Mouse (Mus musculus) limb, embryonic 13.5 days (tissue): ENCODE measurements at regions not wholly inside any gene's neighbourhood (a gene's known extent, or its start where the extent isn't known, plus 50 kb on each side); places are given as distances from the start of the nearest gene placed in this dataset.

ENCODE experiments used
- ATAC-seq: fragments of 200-750 bp; cut with Nextera tagmentation; 2 replicates; pipeline ENCODE4 v1.8.0; 2017; ENCODE audit warnings: low read depth, moderate number of reproducible peaks, moderate TSS enrichment; ENCODE audit not compliant: low FRiP score
- H3K27ac ChIP-seq: fragments of 300-500 bp; sonication (generic); 2 replicates; pipeline ENCODE4 v1.5.1; 2015; ENCODE audit warnings: inconsistent platforms, mild to moderate bottlenecking, moderate library complexity
- H3K27me3 ChIP-seq: fragments of 300-500 bp; sonication (generic); 2 replicates; pipeline ENCODE4 v1.6.1; 2015; ENCODE audit warnings: mild to moderate bottlenecking, inconsistent platforms
- H3K36me3 ChIP-seq: fragments of 300-500 bp; sonication (generic); 2 replicates; pipeline ENCODE4 v1.6.1; 2015; ENCODE audit warnings: inconsistent platforms, mild to moderate bottlenecking, moderate library complexity
- H3K4me1 ChIP-seq: fragments of 300-500 bp; sonication (generic); 2 replicates; pipeline ENCODE4 v1.6.1; 2015; ENCODE audit warnings: inconsistent platforms
- H3K4me2 ChIP-seq: fragments of 300-500 bp; sonication (generic); replicated peaks from 2 replicates; pipeline ENCODE4 v1.6.1; 2015; ENCODE audit warnings: inconsistent platforms, mild to moderate bottlenecking, moderate library complexity
- H3K4me3 ChIP-seq: fragments of 300-500 bp; sonication (generic); 2 replicates; pipeline ENCODE4 v1.5.1; 2015; ENCODE audit warnings: moderate library complexity, mild to moderate bottlenecking, inconsistent platforms
- H3K9ac ChIP-seq: fragments of 300-500 bp; sonication (generic); 2 replicates; pipeline ENCODE4 v1.6.1; 2015; ENCODE audit warnings: mild to moderate bottlenecking, inconsistent platforms
- H3K9me3 ChIP-seq: fragments of 300-500 bp; sonication (generic); 2 replicates; pipeline ENCODE4 v1.6.1; 2016; ENCODE audit warnings: inconsistent platforms
- WGBS: fragments of 180-500 bp; shearing (Covaris S2); methylation state at CpG from one replicate; pipeline ENCODE4 v1.1.7; 2015; 5-methylcytosine and 5-hydroxymethylcytosine counted together

DNA sequence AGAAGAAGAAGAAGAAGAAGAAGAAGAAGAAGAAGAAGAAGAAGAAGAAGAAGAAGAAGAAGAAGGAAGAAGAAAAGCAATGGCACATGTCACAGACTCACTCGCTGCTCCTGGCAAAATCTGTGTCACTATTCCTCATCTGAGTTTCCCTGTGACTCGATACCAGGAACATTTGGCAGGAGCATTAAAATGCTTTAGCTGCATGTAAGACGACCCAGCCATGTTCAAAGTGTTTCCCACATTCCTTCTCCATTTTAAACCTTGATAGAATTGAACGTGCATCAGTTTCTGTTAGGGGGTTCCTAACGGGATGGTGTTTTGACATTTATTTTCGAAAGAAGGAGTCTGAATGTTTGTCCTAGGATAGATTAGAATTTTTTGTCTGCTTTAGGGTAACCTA lies 51.2 kb upstream of the Pja2 start:
- H3K9me3 ChIP-seq = no peaks in the 10 kb centered on the region

DNA sequence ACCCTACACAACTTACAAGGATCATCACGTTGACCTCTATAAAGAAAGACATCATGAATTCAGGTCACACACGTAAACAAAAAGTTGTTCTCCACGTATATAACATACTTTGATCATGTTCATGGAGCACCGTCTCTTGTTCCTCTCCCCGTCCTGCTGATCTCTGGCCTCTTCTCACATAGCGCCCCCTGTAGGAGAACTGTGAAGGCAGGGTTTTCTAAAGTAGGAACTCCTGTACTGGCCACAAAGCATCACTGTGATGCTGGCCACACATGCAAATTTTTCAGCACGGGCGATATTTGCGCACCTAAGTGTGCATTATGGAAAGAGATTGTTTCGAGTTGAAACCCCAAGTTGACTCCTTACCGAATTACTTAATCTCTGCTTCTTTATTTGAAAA lies 51.9 kb upstream of the Pja2 start:
- Histone ChIP-seq H3K4me1 (no peaks in the 10 kb centered on the region), H3K4me2 (no peak overlapping the region), H3K27ac (no peak overlapping the region), H3K9me3 (no peaks in the 10 kb centered on the region), H3K4me3 (no peak overlapping the region), H3K9ac (no peak overlapping the region), H3K36me3 (no peaks in the 10 kb centered on the region), H3K27me3 (no peaks in the 10 kb centered on the region)
- 89% methylated on average over 11 of the region's 11 CpGs for WGBS
- no peak; the same call in 1 of the 2 replicates for ATAC-seq

More for the DNA sequence above, 51.2 kb upstream of the Pja2 start:
- H3K36me3 ChIP-seq = no peaks in the 10 kb centered on the region
- WGBS = 68% methylated on average over 6 of the region's 6 CpGs
- H3K4me1 ChIP-seq = no peaks in the 10 kb centered on the region
- H3K27me3 ChIP-seq = no peaks in the 10 kb centered on the region
- no peak overlapping the region for H3K27ac ChIP-seq
- H3K4me2 ChIP-seq = no peak overlapping the region
- H3K9ac ChIP-seq = no peak overlapping the region
- no peak for ATAC-seq
- no peak overlapping the region for H3K4me3 ChIP-seq

DNA sequence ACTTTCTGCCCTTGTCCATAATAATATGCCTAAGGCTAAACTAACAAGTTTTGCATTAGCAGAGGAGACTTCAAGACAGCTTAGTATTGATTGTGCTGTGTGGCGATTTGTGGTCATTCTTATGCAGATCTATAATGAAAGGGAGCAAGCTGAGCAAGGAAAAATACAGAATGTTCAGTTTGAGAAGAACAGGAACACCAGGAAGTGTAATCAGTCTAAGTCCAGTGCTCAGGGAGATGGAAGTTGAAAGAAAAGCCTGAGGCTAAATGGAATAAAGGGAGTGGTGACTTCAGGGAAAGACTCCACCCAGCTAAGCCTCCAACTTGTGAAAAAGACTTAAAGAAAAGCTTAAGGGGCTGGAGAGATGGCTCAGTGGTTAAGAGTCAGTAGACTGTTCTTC lies 58.6 kb upstream of the Pja2 start:
- 91% methylated on average over 1 of the region's 1 CpGs for WGBS

DNA sequence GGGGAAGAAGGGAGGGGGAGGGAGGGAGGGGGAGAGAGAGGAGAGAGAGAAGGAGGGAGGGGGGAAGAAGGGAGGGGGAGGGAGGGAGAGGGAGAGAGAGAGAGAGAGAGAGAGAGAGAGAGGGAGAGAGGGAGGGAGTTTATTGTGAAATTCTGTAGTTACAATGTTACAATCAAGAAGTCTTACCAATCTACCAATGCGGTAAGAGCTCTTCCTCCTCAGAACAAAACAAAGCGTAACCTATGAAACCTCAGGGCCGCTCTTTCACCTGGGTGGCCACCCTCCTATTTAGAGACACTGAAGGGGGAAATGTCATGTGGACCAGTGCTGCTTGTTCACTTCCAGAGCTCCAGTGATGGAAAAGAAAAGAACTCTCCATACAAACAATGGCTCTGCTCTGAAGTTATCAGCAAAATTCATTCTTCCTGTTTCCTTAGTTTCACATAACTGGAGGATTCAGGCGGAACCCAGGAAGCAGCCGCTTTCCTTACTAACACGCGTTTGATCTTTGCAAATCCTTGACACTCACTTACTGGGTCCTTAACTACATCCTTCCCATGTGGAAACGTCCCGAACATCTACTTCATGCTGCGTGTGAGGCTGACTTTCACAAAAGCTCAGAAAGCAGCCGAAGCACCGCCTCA lies 65.7 kb upstream of the Pja2 start:
- Histone ChIP-seq H3K27ac (no peak overlapping the region), H3K4me3 (peak overlapping the region; percentile 22; the same call in 1 of the 2 replicates), H3K4me2 (peak overlapping the region; percentile 52), H3K36me3 (no peaks in the 10 kb centered on the region), H3K9me3 (no peaks in the 10 kb centered on the region), H3K27me3 (no peaks in the 10 kb centered on the region; the same call in 1 of the 2 replicates), H3K9ac (no peak overlapping the region), H3K4me1 (peaks cover 10% of the 10 kb centered on the region)
- WGBS = 34% methylated on average over 12 of the region's 12 CpGs
- ATAC-seq = no peak

More for the DNA sequence above, 58.6 kb upstream of the Pja2 start:
- no peak for ATAC-seq
- H3K27me3 ChIP-seq = no peaks in the 10 kb centered on the region
- no peaks in the 10 kb centered on the region for H3K9me3 ChIP-seq
- no peaks in the 10 kb centered on the region for H3K36me3 ChIP-seq
- no peak overlapping the region for H3K9ac ChIP-seq
- no peak overlapping the region for H3K4me3 ChIP-seq
- H3K27ac ChIP-seq = no peak overlapping the region
- no peak overlapping the region for H3K4me2 ChIP-seq
- H3K4me1 ChIP-seq = no peaks in the 10 kb centered on the region

DNA sequence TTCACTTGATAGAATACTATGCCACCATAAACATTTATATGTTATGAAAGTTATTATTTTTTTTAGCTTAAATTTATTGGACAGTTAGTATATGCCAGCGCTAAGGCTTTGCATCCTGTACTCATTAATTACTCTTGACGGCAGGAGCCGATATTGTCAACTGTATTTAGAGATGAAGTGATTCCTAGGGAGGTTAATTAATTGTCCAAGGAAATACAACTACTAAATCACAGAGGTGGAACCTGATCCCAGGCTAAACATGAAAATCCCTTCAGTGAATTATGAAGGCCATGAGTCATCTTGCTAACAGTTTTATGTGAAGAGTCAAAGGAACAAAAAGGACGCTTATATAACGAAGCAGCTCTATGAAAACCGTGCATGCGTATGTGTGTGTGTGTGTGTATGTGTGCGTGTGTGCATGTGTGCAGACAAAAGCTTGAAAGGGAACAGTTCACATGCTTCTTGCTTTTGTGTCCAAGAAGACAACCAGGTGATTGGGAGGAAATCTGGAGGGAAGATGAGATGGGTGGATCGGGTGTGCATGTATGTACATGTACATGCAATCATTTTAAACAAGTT lies 66.5 kb upstream of the Pja2 start:
- Histone ChIP-seq H3K27me3 (no peaks in the 10 kb centered on the region; the same call in 1 of the 2 replicates), H3K4me3 (no peak overlapping the region), H3K27ac (no peak overlapping the region), H3K9ac (no peak overlapping the region), H3K36me3 (no peaks in the 10 kb centered on the region), H3K4me1 (peaks cover 10% of the 10 kb centered on the region), H3K4me2 (no peak overlapping the region), H3K9me3 (peaks cover 2% of the 10 kb centered on the region; the same call in 1 of the 2 replicates)
- WGBS = 54% methylated on average over 9 of the region's 9 CpGs
- no peak for ATAC-seq

DNA sequence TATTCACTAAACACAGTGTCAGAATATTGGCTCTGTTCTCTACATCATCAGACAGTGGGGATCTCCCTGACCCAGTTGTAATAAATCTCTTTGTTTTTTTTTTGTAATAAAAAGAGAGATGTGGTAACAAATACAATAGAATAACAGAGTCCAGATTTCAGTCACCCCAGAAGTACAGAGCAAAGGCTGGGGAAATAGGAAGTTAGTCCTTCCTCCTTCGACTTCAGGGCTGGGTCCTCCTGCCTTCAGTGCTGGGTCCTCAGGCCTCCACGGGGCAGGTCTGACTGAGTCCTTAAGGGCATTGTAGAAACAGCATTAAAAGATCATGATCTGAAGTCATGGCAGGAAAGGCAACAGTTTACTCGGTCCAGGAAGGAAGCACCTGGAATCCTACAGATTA lies 67.0 kb upstream of the Pja2 start:
- ATAC-seq = no peak
- no peak overlapping the region for H3K27ac ChIP-seq
- H3K36me3 ChIP-seq = no peaks in the 10 kb centered on the region
- H3K4me3 ChIP-seq = no peak overlapping the region
- no peaks in the 10 kb centered on the region; the same call in 1 of the 2 replicates for H3K27me3 ChIP-seq
- H3K4me1 ChIP-seq = peaks cover 10% of the 10 kb centered on the region
- H3K4me2 ChIP-seq = no peak overlapping the region
- H3K9me3 ChIP-seq = peaks cover 4% of the 10 kb centered on the region; the same call in 1 of the 2 replicates
- no peak overlapping the region for H3K9ac ChIP-seq
- WGBS = 51% methylated on average over 3 of the region's 3 CpGs

DNA sequence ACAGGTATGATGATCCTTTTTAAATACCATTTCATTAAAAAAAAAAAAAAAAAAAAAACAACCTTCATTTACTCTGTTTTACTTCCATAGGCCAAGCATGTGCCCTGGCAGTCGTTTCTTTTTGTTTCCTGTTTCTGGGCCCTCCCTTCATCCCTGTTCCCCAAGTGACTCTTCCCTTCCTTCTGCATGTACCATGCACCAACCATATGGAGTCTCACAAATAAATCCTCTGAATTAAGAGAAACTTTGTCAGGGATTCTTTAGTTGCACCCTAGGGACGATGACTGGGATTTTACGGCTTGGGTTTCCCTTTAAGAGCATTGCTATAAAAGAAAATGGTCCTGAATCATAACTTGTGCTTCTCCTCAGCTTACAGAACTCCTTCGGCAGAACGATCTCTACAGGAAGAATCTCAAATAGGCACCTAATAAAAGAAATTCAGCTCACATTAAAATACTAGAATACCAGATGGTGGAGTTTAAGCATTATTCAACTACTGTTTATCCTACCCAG lies 75.1 kb upstream of the Pja2 start:
- H3K27ac ChIP-seq = no peak overlapping the region; the same call in 1 of the 2 replicates
- 0 out of 2 replicates have a peak, but pooled peaks cover 2% of the 10 kb centered on the region for H3K27me3 ChIP-seq
- peak overlapping the region; percentile 44 for H3K4me2 ChIP-seq
- peaks cover 24% of the 10 kb centered on the region for H3K4me1 ChIP-seq
- ATAC-seq = peak; percentile 80
- 12% methylated on average over 5 of the region's 5 CpGs for WGBS
- H3K9me3 ChIP-seq = peaks cover 4% of the 10 kb centered on the region; the same call in 1 of the 2 replicates
- H3K36me3 ChIP-seq = no peaks in the 10 kb centered on the region
- no peak overlapping the region for H3K4me3 ChIP-seq
- H3K9ac ChIP-seq = no peak overlapping the region

DNA sequence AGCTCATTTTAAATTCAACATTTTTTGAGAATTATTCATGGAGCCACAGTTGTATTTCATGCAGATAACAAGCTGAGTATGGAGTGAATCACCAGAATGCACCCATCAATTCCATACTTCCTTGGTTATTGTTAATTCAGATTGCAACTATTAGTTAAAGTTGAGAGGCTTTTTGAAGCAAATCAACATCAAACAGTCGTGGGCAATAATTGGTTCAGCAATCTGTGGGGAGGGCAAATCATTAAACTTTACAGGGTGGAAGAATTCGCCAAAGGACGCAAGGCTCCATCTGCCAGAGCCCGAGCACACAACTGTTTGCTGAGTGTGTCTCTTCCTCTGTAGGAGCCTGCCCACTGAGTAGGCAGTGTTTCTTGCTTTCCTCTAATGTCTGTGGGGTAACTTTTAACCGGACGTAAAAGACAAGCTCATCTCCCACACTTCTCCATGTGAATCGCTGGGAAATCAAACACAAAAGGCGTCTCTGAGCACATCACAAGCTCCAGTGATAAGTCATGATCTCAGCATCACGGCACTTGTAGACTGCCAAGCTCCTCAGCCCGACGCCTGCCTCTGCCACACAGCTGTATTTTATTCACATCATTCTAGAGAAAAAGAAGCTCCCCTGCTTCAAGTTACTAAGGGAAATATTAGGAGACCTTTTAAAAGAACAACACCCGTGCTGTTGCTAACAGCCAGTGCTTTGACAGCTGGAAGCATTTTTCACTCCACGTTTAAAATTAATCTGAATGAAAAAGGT lies 75.7 kb upstream of the Pja2 start:
- 17% methylated on average over 13 of the region's 13 CpGs for WGBS
- Histone ChIP-seq H3K4me2 (peak overlapping the region; percentile 44), H3K4me3 (no peak overlapping the region; the same call in 1 of the 2 replicates), H3K9ac (no peak overlapping the region), H3K27me3 (0 out of 2 replicates have a peak, but pooled peaks cover 2% of the 10 kb centered on the region), H3K4me1 (peaks cover 24% of the 10 kb centered on the region), H3K36me3 (no peaks in the 10 kb centered on the region), H3K27ac (peak overlapping the region; percentile 69; the same call in 1 of the 2 replicates), H3K9me3 (peaks cover 4% of the 10 kb centered on the region; the same call in 1 of the 2 replicates)
- ATAC-seq = peak; percentile 46

DNA sequence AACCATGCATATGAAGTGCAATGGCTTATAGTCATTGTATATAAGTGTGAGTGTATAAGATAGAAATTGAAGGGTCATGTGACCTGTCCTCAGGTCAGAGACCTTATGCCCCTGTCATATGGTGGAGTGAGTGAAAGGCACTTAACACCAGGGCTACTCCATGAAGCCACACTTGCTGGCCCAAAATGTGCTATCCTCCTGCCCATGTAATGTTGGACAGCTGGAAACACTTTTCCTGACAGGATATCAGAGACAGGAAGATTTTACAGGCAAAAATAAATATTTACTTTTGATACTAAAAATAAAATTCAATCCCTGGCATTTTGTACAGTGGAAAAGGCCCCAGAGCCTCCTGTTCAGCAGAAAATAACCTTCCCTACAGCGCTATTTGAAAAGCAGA lies 94.1 kb upstream of the Pja2 start:
- 82% methylated on average over 1 of the region's 1 CpGs for WGBS
- ATAC-seq = no peak
- no peak overlapping the region for H3K9ac ChIP-seq

DNA sequence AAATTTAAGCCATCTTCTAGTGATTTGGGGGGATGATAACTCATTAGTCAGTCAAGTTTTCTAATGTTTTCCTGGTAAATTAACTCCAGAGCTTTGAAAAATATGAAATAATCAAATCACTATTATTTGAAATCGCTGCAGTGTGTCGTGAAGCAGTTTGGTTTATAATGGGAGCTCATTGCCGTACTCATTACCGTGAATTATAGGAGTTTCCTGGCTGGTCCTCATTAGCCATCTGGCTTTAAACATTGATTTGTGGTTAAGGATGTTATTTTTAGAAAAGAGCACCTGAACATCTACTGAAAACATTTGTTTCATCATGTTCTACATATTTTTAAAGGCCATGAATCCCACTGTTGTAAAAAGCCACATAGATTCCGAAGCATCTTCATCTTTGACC lies 94.8 kb upstream of the Pja2 start:
- no peaks in the 10 kb centered on the region for H3K36me3 ChIP-seq
- no peaks in the 10 kb centered on the region for H3K9me3 ChIP-seq
- H3K27me3 ChIP-seq = no peaks in the 10 kb centered on the region
- no peaks in the 10 kb centered on the region for H3K4me1 ChIP-seq
- H3K9ac ChIP-seq = no peak overlapping the region
- 21% methylated on average over 5 of the region's 5 CpGs for WGBS
- no peak overlapping the region for H3K4me2 ChIP-seq
- H3K27ac ChIP-seq = no peak overlapping the region
- no peak for ATAC-seq
- H3K4me3 ChIP-seq = no peak overlapping the region

More for the DNA sequence above, 94.1 kb upstream of the Pja2 start:
- Histone ChIP-seq H3K36me3 (no peaks in the 10 kb centered on the region), H3K27me3 (no peaks in the 10 kb centered on the region), H3K4me3 (no peak overlapping the region), H3K4me2 (no peak overlapping the region), H3K9me3 (no peaks in the 10 kb centered on the region), H3K4me1 (no peaks in the 10 kb centered on the region), H3K27ac (no peak overlapping the region)

DNA sequence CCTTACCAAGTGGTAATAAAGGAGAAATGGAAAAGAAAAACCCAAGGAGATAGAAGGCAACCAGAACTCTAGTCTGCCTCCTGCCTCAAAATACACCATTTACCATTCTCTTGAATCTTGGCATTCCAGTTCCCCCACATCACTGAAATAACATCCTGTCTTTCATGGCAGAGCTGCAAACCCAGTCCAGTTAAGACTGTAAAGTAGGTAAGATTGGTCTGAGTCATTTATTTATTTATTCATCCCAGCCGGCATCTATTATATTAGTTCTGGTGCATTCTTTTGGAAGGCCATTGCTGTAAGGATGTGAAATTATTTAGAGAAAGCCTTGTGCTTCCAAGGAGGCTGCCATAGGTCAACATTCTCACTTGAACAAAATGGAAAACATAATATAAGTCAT lies 107.9 kb upstream of the Pja2 start:
- no peak overlapping the region for H3K27ac ChIP-seq
- H3K27me3 ChIP-seq = no peaks in the 10 kb centered on the region
- 90% methylated on average over 1 of the region's 1 CpGs for WGBS
- no peak overlapping the region for H3K4me3 ChIP-seq
- H3K4me2 ChIP-seq = no peak overlapping the region
- no peaks in the 10 kb centered on the region for H3K36me3 ChIP-seq
- H3K9ac ChIP-seq = no peak overlapping the region
- no peaks in the 10 kb centered on the region for H3K9me3 ChIP-seq
- no peak for ATAC-seq
- no peaks in the 10 kb centered on the region for H3K4me1 ChIP-seq

DNA sequence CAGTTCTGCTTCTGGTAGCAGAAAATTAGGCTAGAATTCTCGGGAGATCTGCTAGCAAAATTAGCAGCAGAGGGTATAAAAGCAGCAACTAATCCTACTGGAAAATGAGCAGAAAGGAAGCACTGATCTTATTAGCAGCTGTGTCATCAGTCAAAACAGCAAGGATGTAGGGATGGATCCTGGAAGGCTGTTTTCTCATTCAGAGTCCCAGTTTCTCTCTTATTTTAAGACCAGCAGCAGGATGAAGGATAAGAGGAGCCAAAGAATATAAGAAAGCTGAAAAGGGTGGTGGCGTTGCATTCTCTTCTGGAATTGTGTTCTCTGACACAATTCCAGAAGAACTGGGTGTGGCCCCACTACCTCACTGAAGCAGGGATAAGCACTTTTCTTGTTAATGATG lies 123.0 kb upstream of the Pja2 start:
- H3K4me2 ChIP-seq = no peak overlapping the region
- H3K9ac ChIP-seq = no peak overlapping the region
- no peak overlapping the region for H3K27ac ChIP-seq
- peaks cover 3% of the 10 kb centered on the region; the same call in 1 of the 2 replicates for H3K9me3 ChIP-seq
- no peak for ATAC-seq
- no peaks in the 10 kb centered on the region for H3K36me3 ChIP-seq
- H3K4me1 ChIP-seq = no peaks in the 10 kb centered on the region
- no peak overlapping the region for H3K4me3 ChIP-seq
- H3K27me3 ChIP-seq = no peaks in the 10 kb centered on the region
- 47% methylated on average over 2 of the region's 2 CpGs for WGBS
